Mouse (Mus musculus) retina, postnatal 1 day (tissue): Measurements from ENCODE around the gene Lamc1.

Experiments used
- DNase-seq: peaks from one replicate; pipeline ENCODE4 v3.0.0-alpha.2; 2012

Gene Lamc1

DNA sequence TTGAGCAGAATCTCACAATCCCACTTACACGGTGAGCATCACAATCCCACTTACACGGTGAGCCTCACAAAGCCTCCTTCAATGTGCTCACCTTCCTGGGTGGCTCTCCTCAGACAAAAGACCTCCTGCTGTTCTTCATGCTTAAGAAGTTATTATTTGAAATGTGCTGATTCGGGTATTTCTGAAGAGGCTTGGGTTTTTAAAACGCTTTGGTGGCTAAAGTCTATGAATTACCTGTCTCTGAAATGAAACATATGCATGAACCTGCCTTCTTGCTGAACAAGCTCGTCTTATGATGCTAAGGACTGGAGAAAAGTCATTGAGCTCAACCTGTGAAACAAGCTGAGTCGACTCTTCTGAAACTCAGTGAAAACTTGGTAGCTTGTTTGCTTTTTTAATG lies 36.6 kb downstream of the Lamc1 start:
- DNase-seq, result no peak

DNA sequence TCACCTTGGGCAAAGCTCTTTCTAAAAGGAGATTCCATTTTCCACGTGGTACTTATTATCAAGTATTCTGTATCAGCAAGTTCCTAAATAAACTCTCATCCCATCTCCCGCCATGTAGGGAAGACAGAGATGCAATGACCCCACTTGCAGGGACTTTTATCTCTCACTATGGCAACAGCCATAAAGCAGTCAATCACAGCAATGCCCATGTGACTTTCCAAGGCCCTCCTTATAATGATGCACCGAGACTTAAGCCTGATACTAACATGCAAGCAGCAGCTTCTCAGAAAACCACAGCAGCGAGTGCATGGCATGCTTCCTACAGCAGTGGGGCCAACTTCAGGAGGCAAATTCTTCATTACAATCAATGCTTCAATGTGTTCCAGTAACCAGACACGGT lies 39.7 kb downstream of the Lamc1 start:
- peak; percentile 24 for DNase-seq

DNA sequence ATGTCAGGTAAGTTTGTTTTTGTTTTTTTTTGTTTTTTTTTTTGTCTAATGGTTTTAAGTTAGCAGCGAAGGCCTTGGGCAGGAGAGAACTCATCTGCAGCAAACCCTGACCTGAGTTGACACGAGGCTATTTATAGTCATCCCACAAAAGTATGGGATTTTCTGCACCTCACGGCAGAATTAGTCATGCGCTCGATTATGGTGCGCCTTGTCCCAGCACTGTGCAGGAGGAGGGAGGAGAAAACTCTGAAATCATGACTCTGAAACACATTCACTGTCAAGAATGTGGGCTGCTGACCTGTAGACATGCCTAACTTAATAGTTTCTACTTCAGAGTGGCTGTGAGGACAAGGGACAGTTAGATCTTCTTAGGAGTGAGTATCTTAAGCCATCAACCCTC lies 40.4 kb downstream of the Lamc1 start:
- DNase-seq, result no peak

DNA sequence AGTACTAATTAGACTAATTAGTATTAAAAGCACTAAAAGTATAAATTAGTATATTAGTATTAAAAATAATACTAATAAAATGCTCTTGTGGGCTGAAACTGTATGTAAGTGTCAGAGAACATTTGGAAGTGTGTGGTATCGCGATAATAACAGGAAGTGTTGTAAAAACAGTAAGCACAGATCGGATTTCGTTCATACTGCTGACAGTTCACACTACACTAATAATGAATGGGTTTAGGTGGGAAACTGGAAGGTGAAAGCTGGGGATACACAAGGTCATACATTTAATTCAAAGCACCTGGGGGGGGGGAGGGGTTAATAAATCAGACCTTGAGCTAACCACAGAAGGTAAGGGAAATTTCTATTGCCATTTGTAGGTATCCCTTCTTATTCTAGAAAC lies 41.2 kb downstream of the Lamc1 start:
- DNase-seq, result no peak

DNA sequence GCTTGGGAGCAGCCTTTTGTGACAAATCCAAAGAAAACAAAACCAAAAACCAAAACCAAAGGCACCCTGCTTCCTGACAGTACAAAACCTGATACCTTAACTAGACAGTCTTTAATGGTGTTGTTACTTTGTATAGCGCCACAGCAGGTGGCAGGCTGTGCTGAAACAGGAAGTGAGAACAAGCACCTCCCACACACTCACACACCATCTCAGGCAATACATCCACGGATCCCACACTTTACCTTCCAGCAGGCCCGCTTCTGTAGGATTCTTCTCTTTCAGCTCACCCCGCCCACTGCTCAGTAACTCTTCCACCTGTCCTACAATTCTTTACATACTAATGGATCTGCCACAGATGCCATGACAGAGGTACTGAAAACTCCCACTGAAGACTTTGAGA lies 44.6 kb downstream of the Lamc1 start:
- DNase-seq, result no peak

DNA sequence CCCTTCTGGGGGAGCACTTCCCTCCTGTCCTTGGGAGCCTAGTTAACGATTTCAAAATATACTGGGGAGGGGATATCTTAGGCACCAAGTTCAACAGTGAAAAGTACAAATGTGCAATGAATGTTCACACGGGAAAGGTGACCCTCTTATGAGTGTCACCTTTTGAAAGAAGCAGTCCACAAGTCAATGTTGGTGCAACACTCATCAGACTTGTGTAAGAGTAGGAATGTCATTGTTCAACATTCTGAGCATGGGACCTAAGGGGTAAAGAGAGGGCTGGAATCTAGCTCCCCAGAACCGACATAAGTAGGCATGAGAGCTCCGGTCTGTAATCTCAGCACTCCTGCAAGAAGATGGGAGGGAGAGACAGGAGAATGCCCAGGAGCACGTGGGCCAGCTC lies 45.1 kb downstream of the Lamc1 start:
- no peak for DNase-seq

DNA sequence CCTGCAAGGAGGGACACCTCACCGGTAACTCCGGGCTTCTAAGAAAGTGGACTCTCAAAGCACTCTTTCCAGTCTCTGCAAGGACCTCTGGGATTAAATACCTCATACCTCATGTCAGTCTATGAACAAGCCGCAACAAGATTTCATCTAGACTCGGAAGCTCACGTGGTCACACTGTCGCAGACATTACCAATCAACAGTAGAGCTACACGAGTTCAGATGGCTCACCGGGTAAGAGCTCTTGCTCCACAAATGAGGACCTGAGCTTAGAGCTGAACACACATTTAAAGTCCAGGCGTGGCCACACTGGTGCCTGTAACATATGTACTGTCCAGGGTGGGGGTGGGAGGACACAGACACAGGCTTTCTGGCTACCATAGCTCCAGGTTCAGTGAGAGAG lies 46.4 kb downstream of the Lamc1 start:
- DNase-seq, result no peak

DNA sequence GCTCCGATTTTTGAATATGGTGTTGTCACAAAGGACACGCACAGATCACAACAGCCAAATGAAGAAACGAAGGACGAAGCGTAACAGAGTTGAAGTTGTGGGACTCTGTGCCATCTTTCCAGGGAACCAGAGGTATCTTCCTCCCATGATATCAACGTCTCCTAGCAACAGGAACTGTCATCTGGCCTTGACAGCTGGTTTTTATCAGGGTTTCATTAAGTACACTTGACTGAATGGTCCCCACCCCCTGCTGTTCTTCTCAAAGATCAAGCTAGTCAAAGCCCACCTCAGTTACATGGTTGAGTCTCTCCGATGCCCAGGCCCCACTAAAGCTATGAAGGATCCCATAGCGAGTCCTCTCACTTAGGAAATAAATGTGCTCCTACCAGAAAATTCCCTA lies 47.4 kb downstream of the Lamc1 start:
- peak; percentile 34 for DNase-seq

DNA sequence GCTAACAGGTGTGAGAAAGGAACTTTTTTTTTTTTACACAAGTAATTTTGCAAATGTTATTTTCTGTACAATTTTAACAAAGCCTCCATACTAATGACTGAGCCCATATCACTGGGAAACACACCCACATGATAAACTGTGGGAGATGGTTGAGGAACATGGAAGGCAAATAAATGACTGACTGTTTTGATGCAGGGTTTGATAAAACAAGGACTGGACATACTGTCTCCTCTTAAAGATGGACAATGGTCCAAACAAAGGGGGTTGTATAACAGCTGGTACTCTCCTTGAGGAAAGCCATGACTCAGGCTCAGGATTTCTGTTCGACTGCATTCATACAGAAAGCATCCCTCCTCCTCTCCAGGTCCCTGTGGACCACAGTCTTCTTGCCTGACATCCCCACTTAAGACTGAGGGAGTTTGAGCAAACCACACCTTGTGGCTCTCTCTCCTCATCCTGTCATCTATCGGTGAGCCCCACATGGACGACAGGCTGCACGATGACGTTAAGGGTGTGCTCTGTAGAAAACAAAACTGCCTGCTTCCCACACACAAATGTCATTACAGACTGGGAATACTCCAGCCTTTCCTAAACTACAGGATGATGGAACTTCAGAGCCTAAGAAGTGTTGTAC lies 50.1 kb downstream of the Lamc1 start:
- DNase-seq, result no peak

DNA sequence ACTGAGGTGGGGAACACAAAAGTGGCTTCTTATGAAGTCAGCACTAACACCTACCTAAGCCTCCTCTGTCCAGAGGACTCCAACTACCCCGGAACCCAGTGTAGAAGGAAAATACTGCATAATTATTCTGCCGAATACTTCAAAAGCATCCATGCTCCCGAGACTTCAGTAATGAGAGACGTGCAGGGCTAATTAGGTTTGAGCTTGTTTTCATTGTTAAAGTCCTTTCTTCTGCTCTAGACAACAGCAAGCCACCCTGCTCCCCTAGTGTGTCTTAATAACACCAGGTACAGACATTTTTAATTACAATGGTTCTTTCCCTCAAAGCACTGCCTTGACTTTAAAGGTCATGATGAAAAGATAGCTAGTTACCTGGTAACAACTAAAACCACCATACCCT lies 51.1 kb downstream of the Lamc1 start:
- DNase-seq, result no peak

DNA sequence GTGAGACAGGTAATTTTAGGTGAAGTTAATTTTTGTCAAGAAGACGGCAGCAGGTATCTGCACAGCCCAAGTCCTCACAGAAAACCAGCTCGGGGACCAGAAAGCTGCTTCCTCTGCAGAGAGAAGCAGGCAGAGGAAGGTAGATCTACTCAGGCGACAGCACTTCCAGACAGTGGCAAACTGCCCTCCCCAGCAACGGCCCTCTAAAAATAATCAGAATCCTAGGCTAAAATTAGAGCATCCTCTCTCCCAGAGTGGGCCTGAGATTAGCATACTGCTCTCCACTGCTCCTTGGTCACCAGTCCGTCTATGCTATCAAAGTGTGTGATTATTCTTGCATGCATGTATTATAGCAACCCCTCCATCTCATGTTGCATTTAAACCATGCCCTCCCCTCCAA lies 52.2 kb downstream of the Lamc1 start:
- no peak for DNase-seq

DNA sequence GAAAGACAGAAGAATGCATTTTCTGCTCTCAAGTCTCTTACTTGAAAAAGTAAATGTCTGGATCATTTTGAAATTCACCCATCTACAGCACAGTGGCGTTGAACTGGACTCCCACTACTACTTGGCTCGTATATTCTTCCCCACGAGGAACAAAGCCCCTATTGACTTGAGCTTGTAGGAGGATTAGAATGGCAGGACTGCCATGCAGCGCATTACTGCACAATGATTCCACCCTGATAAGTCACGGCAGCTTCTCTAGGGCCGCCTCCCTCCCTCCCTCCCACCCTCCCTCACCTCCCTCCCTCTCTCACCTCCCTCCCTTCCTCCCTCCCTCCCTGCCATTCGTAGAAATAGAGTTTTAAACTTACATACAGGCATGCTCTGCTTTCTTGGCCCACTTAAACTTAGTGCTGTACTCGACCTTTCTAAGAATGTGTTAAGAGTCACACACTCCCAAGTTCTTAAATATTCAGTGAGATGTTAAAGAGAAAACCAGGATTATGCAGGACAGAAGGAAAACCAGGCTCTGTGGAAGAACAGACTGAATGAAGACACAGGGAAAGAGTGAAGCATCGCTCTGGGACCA lies 54.5 kb downstream of the Lamc1 start:
- peak; percentile 54 for DNase-seq

DNA sequence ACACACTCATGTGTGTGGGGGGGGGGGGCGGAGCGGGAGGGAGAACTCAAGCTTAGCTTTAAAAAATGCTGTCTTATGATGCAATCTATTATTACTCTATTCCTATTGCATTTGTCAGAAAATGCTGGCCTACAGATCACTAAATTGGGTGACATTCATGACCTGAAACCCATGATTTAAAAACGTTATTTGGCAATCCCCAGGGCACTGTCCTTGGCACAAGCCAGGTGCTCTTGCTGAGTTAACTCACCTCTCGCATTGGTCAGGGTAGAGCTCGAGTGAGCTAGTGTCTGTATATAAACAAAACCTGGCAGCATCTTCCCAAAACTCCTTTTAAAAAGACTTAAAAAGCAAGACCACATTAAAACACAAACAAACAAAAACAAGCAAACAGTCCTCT lies 57.1 kb downstream of the Lamc1 start:
- no peak for DNase-seq

DNA sequence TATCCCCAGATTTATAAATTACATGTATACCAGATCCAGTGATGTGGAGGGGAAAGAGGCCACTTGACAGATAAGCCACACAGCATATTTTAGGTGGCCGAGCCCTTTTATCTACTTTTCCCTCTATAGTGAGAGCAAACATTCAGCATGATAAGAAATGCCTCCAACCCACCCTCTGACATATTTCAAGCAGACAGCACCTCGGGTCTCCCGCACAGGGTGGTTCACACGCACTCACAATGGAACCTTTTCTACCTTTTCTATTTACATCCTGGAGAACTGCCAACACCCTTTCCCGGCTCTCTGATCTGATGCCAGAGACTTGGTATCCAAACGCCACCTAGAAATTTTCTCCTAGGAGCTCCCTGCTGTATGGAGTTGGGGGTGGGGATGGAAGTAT lies 58.0 kb downstream of the Lamc1 start:
- DNase-seq, result no peak

DNA sequence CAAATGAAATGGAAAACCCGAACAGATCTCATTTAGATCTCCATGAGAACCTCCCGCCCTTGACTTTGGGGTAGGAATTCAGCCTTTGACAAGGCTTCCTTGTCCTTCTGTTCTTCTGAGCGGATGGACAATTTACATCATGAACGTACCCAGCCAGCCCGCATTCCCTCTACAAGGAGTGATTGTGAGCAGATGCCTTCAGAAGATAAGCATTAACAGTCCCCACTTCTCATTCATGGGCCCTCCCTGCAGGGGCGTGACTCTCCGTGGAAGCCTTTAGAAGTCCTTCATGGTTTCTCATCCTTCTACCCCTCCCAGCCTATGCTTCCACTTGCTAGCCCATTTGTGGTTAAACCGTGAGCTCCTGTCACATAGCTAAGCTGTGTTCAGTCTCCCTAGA lies 58.9 kb downstream of the Lamc1 start:
- DNase-seq, result no peak

DNA sequence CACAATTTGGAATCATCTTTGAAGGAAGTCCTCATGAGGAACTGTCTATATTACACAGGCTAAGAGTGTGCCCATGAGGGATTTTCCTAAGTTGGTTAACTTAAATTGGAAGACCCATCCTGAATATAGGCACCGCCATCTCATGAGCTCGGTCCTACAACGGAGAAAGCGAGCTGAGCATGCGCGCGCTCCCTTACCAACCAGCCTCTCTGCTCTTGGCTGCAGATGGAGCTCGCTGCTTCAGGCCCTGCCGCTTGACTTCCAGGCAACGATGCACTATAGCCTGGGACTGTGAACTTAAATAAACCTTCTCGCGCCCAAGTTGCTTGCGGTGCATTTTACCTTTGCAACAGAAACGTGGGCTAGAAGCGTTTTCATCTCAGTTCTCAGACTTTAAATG lies 61.8 kb downstream of the Lamc1 start:
- DNase-seq, result no peak

DNA sequence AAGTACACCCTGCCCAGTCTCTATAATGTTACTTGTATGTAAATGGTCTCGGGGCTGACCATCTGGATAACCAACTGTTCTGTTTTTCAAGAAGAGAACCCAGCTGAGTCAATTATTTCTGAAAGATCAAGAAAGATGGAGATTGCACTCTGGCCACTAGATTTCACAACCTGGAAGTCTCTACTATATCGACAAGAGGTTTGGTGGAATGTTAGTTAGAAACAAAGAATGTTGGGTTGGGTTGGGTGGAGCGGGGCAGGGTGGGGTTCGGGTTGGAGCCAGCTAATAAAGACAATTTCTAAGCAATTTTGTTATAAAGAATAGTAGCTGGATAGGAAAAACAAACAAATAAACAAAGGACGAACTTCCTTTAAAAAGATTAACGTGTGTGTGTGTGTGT lies 62.9 kb downstream of the Lamc1 start:
- DNase-seq, result no peak

DNA sequence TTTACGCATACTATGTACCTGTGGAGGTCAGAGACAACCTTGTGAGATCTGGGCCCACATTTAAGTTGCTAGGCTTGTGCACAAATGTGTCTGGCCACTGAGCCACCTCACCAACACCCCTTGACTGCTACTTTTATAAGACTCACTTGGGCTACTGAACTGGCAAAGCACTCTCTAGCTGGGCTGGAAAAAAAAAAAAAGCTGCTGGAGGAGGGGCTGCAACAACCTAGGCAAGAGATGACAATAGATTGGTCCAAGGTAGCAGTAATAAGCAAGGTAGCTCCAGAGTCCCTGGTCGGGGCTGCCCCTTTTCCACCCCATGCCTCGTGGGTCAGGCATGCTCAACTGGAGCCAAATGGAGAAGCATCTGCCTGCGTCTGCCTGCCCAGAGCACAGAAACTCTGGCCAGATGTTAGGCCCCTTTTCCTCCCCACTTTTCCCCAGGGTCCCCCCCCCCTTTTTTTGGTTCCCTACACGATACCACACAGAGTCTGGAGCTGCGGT lies 63.7 kb downstream of the Lamc1 start:
- DNase-seq, result no peak

DNA sequence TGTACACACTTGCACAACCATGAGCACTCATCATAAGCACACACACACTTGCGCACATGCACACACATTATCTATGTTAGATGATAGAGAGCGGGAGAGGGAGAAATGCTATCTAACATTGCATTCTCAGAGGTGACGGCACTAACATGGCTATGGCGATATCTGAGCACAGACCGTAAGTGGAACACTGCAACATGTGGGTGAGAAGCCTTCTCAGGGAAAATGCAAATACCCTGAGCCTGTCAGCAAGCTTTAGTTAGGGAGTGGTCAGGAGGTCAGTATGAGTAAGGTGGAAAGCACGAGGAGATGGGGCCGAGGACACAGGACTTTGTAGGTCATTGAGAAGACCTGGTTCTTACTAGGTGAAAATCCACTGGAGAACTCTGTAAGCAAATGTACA lies 64.3 kb downstream of the Lamc1 start:
- no peak for DNase-seq

DNA sequence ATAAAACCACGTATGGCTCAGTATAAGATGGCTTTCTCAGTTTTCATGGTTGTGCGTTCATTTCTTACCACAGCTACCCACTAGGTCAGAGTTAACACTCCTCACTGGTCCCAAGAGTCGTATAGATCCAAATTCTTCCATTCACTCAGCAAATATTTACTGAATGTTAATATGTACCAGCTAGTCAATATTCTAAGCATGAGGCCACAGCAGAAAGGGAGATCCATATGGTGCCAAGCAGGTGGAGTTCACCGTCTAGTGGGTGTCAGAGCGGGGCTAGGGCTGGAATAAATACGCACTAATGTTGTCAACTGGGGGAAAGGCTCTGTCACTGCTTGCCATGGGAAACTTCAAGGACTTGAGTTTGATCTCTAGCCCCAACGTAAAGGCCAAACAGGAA lies 64.9 kb downstream of the Lamc1 start:
- DNase-seq, result no peak

DNA sequence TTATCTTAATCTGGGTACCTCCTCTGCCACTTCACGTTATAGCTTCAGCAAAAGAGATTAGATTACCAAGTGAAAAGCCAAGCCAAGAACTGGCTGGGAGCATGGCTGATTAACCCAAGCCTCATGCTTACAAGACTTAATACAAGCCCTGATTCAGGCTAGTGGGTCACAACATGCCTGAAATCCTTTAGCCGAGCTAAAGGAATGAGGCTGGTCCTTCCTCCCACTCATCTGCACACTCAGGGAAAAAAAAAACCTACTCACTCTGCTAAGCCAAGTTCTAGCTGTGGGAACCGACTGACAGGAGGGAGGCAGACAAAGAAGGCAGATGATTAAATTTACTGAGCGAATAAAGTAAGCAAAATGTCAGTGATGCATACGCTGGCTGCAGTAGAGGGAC lies 65.7 kb downstream of the Lamc1 start:
- DNase-seq, result peak; percentile 69

DNA sequence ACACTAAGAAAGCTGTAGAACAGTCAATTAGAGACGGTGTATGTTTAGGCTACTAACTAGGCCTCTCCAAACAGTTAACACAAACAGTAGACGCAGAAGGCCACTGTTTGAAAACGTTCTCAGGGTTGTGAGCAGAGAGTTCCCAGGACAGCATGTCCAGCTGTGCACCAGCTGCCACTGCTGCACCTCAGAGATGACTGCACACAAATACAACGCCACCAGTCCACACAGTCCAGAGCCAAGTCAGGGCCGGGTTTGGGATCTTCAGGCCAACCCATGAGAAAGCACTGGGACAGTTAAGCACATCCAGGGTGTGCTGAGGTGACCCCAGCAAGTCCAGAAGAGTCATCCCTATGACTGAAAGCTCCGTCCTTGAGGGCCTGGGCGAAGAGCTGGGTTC lies 67.0 kb downstream of the Lamc1 start:
- DNase-seq, result no peak

DNA sequence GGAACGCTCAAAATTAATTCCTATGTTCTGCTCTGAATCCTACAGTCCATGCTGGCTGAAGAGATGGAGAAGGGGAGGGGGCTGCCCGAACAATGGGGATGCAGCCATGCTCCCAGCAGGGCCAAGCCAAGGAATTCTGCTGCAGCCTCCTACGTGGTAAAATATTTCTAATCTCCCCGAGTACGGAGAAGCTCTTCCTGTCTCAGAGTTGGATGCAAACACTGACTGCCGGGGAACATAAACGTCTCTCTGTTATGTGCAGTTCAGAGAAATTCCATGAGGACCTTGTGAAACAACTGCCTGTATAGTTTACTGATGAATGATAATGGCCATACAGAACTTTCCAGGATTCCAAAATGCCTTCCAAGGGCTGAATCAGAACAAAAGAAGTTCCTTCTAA lies 67.5 kb downstream of the Lamc1 start:
- no peak for DNase-seq

DNA sequence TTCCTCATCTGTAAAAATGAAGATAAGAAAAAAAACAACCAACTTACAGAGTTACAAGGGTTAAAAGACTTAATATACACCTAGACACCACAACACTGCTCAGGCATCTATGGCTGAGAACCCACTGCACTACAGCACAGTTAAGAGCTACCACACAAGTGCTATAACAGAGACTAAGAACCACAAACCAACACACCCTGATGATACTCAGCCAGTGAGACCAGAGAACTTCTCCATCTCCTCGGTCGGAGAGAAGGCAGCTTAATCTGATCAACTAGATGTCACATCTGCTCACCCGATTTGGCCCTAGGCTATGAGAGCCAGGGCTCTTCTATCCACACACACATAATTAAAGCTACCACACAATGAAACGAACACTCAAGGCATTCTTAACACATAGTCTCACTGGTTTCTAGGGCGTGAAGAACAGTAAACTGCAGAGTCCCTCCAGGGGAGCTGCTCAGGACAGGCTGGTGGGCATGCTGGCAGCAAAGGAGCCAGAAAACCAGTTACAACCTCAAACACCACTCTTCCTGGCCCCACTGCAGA lies 72.8 kb downstream of the Lamc1 start:
- peak; percentile 39 for DNase-seq
